Mouse (Mus musculus) lung, adult 10 weeks (tissue): ENCODE results near the gene Pts. TPM values are rescaled to one million over a fixed set of nuclear protein-coding genes. Genes with fewer than 3 reads are reported as not detected.

Source experiments
- polyA plus RNA-seq: library from polyadenylated mRNA; stranded (reverse); fragments of 350-450 nt; fragmentation: Illumina TruSeq; extraction: RNeasy Lipid Tissue Mini Kit (QIAGEN cat#74804); gene quantifications from one replicate; pipeline ENCODE4 v1.2.3, GENCODE M21; 2014; ENCODE audit warnings: low read depth, low replicate concordance; ENCODE audit not compliant: insufficient read depth

Gene Pts
- 72.1 TPM for polyA plus RNA-seq

DNA sequence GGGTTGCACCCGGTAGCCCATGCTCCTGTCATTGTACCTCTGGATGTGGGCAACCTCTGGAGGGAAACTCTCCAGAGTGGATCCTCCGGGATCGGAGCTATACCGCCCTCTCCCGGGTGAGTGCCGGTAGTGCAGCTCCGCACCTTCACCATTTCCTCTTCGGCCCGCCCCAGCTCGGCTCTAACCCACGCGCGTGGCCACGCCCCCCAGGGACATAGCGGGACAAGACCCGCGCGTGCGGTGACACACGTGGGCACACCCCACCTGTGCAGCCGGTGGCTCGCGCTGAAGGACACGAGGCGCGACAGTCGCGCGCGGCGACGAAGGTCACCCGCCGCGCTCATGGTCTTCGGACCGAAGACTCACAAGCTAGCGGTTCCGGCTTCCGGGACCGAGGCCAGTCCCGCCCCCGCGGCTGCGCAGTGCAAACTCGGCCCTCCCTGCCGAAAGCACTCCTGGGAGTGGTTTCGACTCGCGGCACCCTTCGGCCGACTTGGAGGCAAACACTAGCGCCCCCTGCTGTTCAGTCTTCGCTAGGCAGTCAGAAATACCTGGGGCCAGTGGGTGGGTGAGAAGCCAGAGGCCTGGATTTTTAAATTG, at the start of gene Pts:
Pts (minus strand) TSS at position 432 of the 600 bp plus-strand sequence.

DNA sequence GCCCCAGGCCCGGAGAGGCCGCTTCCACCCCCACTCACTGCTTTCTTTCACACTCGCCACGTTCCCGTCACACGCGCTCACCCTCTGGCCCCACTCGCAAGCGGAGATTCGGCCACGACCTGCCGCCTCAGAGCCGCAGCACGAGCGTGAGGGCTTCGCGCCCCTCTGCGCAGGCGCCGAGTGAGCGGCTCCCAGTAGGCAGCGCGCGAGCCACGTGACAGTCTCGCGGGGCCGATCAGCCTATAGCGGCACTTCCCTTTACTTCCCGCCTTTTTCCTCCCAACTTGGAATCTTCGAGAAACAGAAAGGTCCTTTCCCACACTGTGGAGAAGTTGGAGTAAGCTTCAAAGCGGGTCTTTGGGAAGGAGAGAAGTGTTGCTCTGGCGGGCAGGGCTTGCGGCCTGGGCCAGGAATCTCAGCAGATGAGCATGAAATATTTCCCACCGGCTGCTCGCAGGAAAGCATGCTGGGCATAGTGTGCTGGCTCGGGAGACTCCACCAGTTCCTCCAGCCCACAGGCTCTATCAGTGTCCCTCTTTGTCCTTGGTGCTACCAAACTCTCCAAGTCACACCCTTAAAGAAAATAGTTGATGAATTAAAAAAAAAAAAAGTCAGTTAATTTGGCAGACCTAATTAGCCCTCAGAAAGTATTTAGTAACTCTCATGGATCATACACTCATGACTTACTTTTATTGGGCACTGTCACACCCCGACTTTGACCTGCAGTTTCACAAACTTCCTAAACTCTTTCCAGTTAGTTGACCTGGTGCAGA, 32.8 kb upstream of the Pts start, which contains the start of gene Tex12:
Tex12 (minus strand) TSS at position 181 of the 773 bp plus-strand sequence.

DNA sequence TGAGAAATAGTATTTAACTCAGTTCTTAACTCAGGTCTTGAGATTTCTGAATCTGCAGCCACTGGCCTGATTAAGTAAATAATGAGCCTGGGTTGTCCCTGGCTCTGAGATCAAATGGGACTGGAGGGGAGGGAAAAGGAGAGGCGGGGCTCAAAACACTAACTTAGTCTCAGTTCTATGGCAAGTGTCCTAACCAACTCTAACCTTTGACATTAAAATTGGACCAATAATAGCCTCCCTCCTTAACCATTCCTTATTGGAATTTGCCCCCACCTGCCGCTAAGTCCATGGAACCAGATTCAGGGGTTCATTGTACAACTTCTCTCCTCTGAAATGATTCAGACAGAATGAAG, 26.5 kb upstream of the Pts start, which contains the start of gene Bco2:
Bco2 (minus strand) TSS at position 88 of the 353 bp plus-strand sequence.

DNA sequence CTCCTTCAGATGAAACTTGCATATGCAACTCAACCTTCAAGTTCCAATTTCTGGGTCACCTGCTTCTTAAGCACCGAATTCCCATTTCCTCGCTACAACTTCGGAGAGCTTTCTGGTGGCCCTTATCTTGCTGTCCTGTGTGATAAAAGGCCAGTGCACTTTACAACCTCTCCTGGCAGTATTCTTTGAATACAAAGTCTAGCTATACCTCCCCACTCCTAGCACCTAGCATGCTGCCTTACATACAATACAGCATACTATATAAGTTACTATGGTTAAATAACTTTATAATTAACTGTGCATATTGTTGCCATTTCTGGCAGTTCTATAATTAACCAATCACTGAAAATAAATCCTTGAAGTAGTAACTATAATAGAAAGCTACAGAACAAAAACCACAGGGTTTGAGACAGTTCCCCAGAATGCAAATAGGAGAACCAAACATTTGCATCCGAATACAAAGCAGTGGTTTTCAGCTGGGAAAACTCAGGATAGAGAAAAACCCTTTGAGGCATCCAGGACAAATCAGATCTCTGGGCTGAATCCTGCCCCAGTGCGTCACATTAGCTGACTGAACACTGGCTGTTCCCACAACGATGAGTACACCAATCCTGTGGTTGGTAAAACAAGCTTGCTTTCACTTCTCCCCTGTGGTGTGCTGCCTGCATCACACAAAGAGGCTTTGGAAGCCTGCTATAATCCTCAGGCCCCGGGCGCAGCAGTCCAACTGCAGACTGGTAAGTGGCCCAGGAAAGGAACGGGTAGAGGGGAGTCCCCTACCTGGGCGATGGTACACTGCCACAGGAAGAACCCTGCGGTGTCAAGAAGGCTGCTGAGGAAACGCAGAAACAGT, 25.9 kb upstream of the Pts start, which contains the start of gene Il18:
Il18 (plus strand) TSS at position 587 of the 853 bp plus-strand sequence.

DNA sequence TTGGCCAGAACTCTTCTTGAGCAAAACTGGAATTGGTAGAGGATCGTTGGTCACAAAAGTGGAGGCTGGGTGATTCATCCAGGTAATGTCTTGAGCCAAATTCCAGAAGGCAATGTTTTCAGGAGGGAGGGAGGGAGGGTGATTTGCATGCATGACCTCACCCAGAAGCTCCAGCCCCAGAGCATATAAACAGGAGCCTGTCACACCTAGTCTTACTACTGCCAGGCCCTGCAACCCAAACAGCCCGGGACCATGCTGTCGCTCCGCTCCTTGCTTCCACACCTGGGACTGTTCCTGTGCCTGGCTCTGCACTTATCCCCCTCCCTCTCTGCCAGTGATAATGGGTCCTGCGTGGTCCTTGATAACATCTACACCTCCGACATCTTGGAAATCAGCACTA, 34.2 kb downstream of the Pts start, which contains the start of gene Plet1:
Plet1 (plus strand) TSS at position 215 of the 400 bp plus-strand sequence.

Other genes with a start within 250 kb of the Pts start
- 106 TPM for gene Rpl10-ps3, start 183.8 kb downstream of the Pts start, polyA plus RNA-seq
- gene Plet1, start 34.2 kb downstream of the Pts start, polyA plus RNA-seq = 52.5 TPM
- 31.8 TPM for gene Il18, start 26.1 kb upstream of the Pts start, polyA plus RNA-seq
- 1.4 TPM for gene Bco2, start 26.5 kb upstream of the Pts start, polyA plus RNA-seq
- not detected for gene Tex12, start 32.6 kb upstream of the Pts start, polyA plus RNA-seq
- gene Sdhd, start 75.1 kb upstream of the Pts start, polyA plus RNA-seq = 151 TPM
- gene Timm8b, start 75.2 kb upstream of the Pts start, polyA plus RNA-seq = 173 TPM
- 9.5 TPM for gene Pih1d2, start 88.6 kb upstream of the Pts start, polyA plus RNA-seq
- 10.5 TPM for gene Nkapd1, start 88.7 kb upstream of the Pts start, polyA plus RNA-seq
- 26.0 TPM for gene Dlat, start 131.1 kb upstream of the Pts start, polyA plus RNA-seq
- 5.6 TPM for gene Dixdc1, start 210.8 kb upstream of the Pts start, polyA plus RNA-seq
- 21.1 TPM for gene 2310030G06Rik, start 217.8 kb upstream of the Pts start, polyA plus RNA-seq
- gene Cryab, start 222.6 kb upstream of the Pts start, polyA plus RNA-seq = 400 TPM
- gene Hspb2, start 223.6 kb upstream of the Pts start, polyA plus RNA-seq = 34.3 TPM
- gene Fdxacb1, start 239.5 kb upstream of the Pts start, polyA plus RNA-seq = 6.0 TPM
- 14.9 TPM for gene Alg9, start 246.3 kb upstream of the Pts start, polyA plus RNA-seq
- 58.9 TPM for gene 1110032A03Rik, start 246.8 kb upstream of the Pts start, polyA plus RNA-seq